Comparison of ENCODE assay signal across 8 mouse cellular contexts in genomic region chr12:111574887-111575838, GRCm38 (mm10). TPM values are rescaled to one million over a fixed set of nuclear protein-coding genes. Genes with fewer than 3 reads are reported as not detected.
A peak's percentile ranks its signal among the peaks of the same experiment; 100 is the strongest.
DNase-seq lines count a peak whose midpoint lies in the region; ATAC-seq lines count a peak whose summit lies in the region.

No protein-coding gene starts in this region.

- H3K27me3 ChIP-seq in lung, embryonic 16.5 days (ENCODE audit: control insufficient read depth, insufficient read depth, low read depth, low read length), result no peaks in the 10 kb centered on the region
- no peaks in the 10 kb centered on the region for H3K27me3 ChIP-seq in neural tube, embryonic 15.5 days (replicated peaks)

- H3K4me1 ChIP-seq in lung, embryonic 16.5 days (replicated peaks; ENCODE audit: control insufficient read depth, insufficient read depth, low read length), result peaks cover 18% of the 10 kb centered on the region
- peaks cover 35% of the 10 kb centered on the region for H3K4me1 ChIP-seq in neural tube, embryonic 15.5 days

- peak overlapping the region; percentile 92 for H3K27ac ChIP-seq in lung, embryonic 16.5 days (ENCODE audit: low read length)
- peak overlapping the region; percentile 93 for H3K27ac ChIP-seq in neural tube, embryonic 15.5 days (replicated peaks)

- peak overlapping the region; percentile 99 for H3K4me3 ChIP-seq in lung, embryonic 16.5 days (ENCODE audit: low read length)
- peak overlapping the region; percentile 71 for H3K4me3 ChIP-seq in neural tube, embryonic 15.5 days (replicated peaks)

- ATAC-seq in lung, embryonic 16.5 days (ENCODE audit: low read depth), result peak; percentile 52
- peak; percentile 46; the same call in 1 of the 2 replicates for ATAC-seq in neural tube, embryonic 15.5 days (ENCODE audit: low FRiP score)

- under 1% methylated on average over 58 of the region's 58 CpGs for WGBS in lung, embryonic 16.5 days
- WGBS in neural tube, embryonic 15.5 days, result under 1% methylated on average over 56 of the region's 58 CpGs

- peak overlapping the region; percentile 95 for H3K9ac ChIP-seq in lung, embryonic 16.5 days (ENCODE audit: low read length)
- peak overlapping the region; percentile 97 for H3K9ac ChIP-seq in neural tube, embryonic 15.5 days (replicated peaks)

- H3K36me3 ChIP-seq in lung, embryonic 16.5 days (ENCODE audit: control insufficient read depth, insufficient read depth, low read length), result no peaks in the 10 kb centered on the region
- no peaks in the 10 kb centered on the region for H3K36me3 ChIP-seq in neural tube, embryonic 15.5 days

- H3K4me2 ChIP-seq in lung, embryonic 16.5 days (ENCODE audit: low read depth, low read length), result peak overlapping the region; percentile 87
- peak overlapping the region; percentile 95 for H3K4me2 ChIP-seq in neural tube, embryonic 15.5 days

- peak; percentile 67 for DNase-seq in A20 (ENCODE audit: low read depth, low spot score)
- peak; percentile 71 for DNase-seq in adrenal gland, adult 2 months
- peak; percentile 48 for DNase-seq in embryo, embryonic 9.5 days (ENCODE audit: extremely low spot score)
- peak; percentile 25 for DNase-seq in heart, adult 8-10 months (ENCODE audit: low spot score)
- peak; percentile 55 for DNase-seq in kidney, adult 9 months
- peak; percentile 60 for DNase-seq in testis, postnatal 14 days (ENCODE audit: low spot score)

- no peaks in the 10 kb centered on the region for H3K9me3 ChIP-seq in lung, embryonic 16.5 days (ENCODE audit: control insufficient read depth, low read length)
- H3K9me3 ChIP-seq in neural tube, embryonic 15.5 days (replicated peaks), result no peaks in the 10 kb centered on the region

RNA-seq across cellular contexts. Expression of gene Mark3, which starts 0.8 kb away (rescaled TPM):
- 10 to 100 TPM; 83.2 to 95.9 TPM for total RNA-seq in adrenal gland, adult 2 months (2021)
- 33.5 and 35.8 TPM in 2 replicates for polyA plus RNA-seq in adrenal gland, adult 2 months (2012; rRNA removed)
- total RNA-seq in heart, adult 8-10 months (2022), result 10 to 100 TPM; 46.0 to 50.4 (median 47.1) TPM
- polyA plus RNA-seq in lung, embryonic 16.5 days (2015; fragmentation: Nextera tagmentation; extraction: Ambion mirVana), result 23.5 and 24.0 TPM in 2 replicates
- 44.4 and 47.0 TPM in 2 replicates for polyA plus RNA-seq in neural tube, embryonic 15.5 days (2015; fragmentation: Nextera tagmentation; extraction: Ambion mirVana)

RNA-seq across cellular contexts. Expression of gene Eif5, which starts 37.3 kb away (rescaled TPM):
- 100 to 1,000 TPM; 327 to 470 TPM for total RNA-seq in adrenal gland, adult 2 months (2021)
- 210 and 254 TPM in 2 replicates for polyA plus RNA-seq in adrenal gland, adult 2 months (2012; rRNA removed)
- total RNA-seq in heart, adult 8-10 months (2022), result 100 to 1,000 TPM; 155 to 196 (median 171) TPM
- 390 and 418 TPM in 2 replicates for polyA plus RNA-seq in lung, embryonic 16.5 days (2015; fragmentation: Nextera tagmentation; extraction: Ambion mirVana)
- 547 and 548 TPM in 2 replicates for polyA plus RNA-seq in neural tube, embryonic 15.5 days (2015; fragmentation: Nextera tagmentation; extraction: Ambion mirVana)

Comparison
In these comparisons a context has a peak if more than half of its experiments do, and no peak if none do; other contexts are left out.
1. Peak in every context shown above with its lines: DNase-seq, ATAC-seq, H3K4me3 ChIP-seq and H3K27ac ChIP-seq.